Mouse (Mus musculus) kidney, postnatal 4 days (tissue): ENCODE measurements around the gene Ell.
"Not testable (repeated sequence)": the region's sequence is repeated elsewhere in the genome, so short reads cannot be mapped to it uniquely, and the experiment has no call there.

Source experiments
- DNase-seq, 2 experiments: peaks; one replicate each; pipeline ENCODE4 v3.0.0; 2021; ENCODE audit warnings: mixed read lengths in 2 of 2

Ell gene

GRCm38 (mm10) chr8:70507027-70507393 lies 32.2 kb upstream of the Ell start:
- no peak for DNase-seq

GRCm38 (mm10) chr8:70509281-70509952 lies 29.8 kb upstream of the Ell start:
- DNase-seq, result no peak

- peak; percentile 97 to 98 for DNase-seq
These were observed 28.9 kb upstream of the Ell start, which contains the start of gene Uba52 for GRCm38 (mm10) chr8:70510228-70510915. Gene Uba52 (minus strand): TSS chr8:70510801.

- DNase-seq, result not testable (repeated sequence)
These were observed 28.1 kb upstream of the Ell start for GRCm38 (mm10) chr8:70511174-70511573.

- no peak for DNase-seq
These were observed 27.5 kb upstream of the Ell start for GRCm38 (mm10) chr8:70511770-70512169.

GRCm38 (mm10) chr8:70512253-70512903 lies 26.9 kb upstream of the Ell start:
- DNase-seq, result no peak

- no peak for DNase-seq
These were observed 25.8 kb upstream of the Ell start for GRCm38 (mm10) chr8:70513441-70513840.

GRCm38 (mm10) chr8:70517940-70518643 lies 21.2 kb upstream of the Ell start:
- DNase-seq, result no peak

GRCm38 (mm10) chr8:70519043-70519442 lies 20.2 kb upstream of the Ell start:
- no peak for DNase-seq

GRCm38 (mm10) chr8:70519606-70520005 lies 19.7 kb upstream of the Ell start:
- no peak for DNase-seq

- peak; percentile 96 to 97 for DNase-seq
These were observed 16.5 kb upstream of the Ell start for GRCm38 (mm10) chr8:70522592-70523403.

- no peak for DNase-seq
These were observed 12.1 kb upstream of the Ell start for GRCm38 (mm10) chr8:70527111-70527511.

GRCm38 (mm10) chr8:70527512-70528181 lies 11.6 kb upstream of the Ell start, which contains the start of the genes Fkbp8 and Kxd1:
Gene Fkbp8 (plus strand): TSS chr8:70527724.
Gene Kxd1 (minus strand): TSS chr8:70527956.
- peak; percentile 99 for DNase-seq

GRCm38 (mm10) chr8:70528182-70528797 lies 11.0 kb upstream of the Ell start:
- no peak for DNase-seq

- no peak for DNase-seq
These were observed 10.0 kb upstream of the Ell start for GRCm38 (mm10) chr8:70529299-70529698.

GRCm38 (mm10) chr8:70529741-70530161 lies 9.5 kb upstream of the Ell start:
- DNase-seq, result no peak

GRCm38 (mm10) chr8:70530314-70530713 lies 8.9 kb upstream of the Ell start:
- DNase-seq, result peak; percentile 30 to 59

- no peak for DNase-seq
These were observed 5.0 kb upstream of the Ell start for GRCm38 (mm10) chr8:70534281-70534680.

GRCm38 (mm10) chr8:70535221-70535620 lies 4.0 kb upstream of the Ell start:
- DNase-seq, result no peak

- DNase-seq, result no peak
These were observed 3.6 kb upstream of the Ell start for GRCm38 (mm10) chr8:70535701-70536100.

- peak; percentile 70 to 82 for DNase-seq
These were observed 1.2 kb upstream of the Ell start for GRCm38 (mm10) chr8:70538024-70538579.
